Mouse (Mus musculus) MEL (cell line): ENCODE measurements around the gene Clint1.
A peak's percentile ranks its signal among the peaks of the same experiment; 100 is the strongest.

Experiments used
- BHLHE40 ChIP-seq: IDR thresholded peaks from 2 replicates; pipeline ENCODE4 v1.6.1; 2012; ENCODE audit warnings: low read depth, mild to moderate bottlenecking, inconsistent platforms, low read length, improper control_type of control experiment, borderline replicate concordance
- CHD1 ChIP-seq: IDR thresholded peaks from 2 replicates; pipeline ENCODE4 v1.6.1; 2012; ENCODE audit warnings: low read depth, mild to moderate bottlenecking, inconsistent platforms, low read length, improper control_type of control experiment
- CHD2 ChIP-seq: IDR thresholded peaks from 2 replicates; pipeline ENCODE4 v1.6.1; 2011; ENCODE audit warnings: low read length, improper control_type of control experiment
- CTCF ChIP-seq, 3 experiments: IDR thresholded peaks in 2 of 3; conservative IDR thresholded peaks in 1 of 3; 2 replicates each; pipeline ENCODE4 v1.5.1; 2011 to 2012; ENCODE audit warnings: low read length in 3 of 3, low read depth in 2 of 3, mild to moderate bottlenecking in 2 of 3, improper control_type of control experiment in 1 of 3, inconsistent platforms in 1 of 3, mixed read lengths in 1 of 3, moderate library complexity in 1 of 3; ENCODE audit not compliant: control insufficient read depth in 1 of 3, insufficient read depth in 1 of 3, poor library complexity in 1 of 3, severe bottlenecking in 1 of 3
- EP300 ChIP-seq, 2 experiments: IDR thresholded peaks; 2 replicates each; pipeline ENCODE4 v1.6.1; 2011; ENCODE audit warnings: improper control_type of control experiment in 2 of 2, low read length in 2 of 2, low read depth in 1 of 2, mild to moderate bottlenecking in 1 of 2
- ETS1 ChIP-seq: IDR thresholded peaks from 2 replicates; pipeline ENCODE4 v1.6.1; 2012; ENCODE audit warnings: low read depth, mild to moderate bottlenecking, inconsistent platforms, low read length, improper control_type of control experiment, moderate library complexity
- GATA1 ChIP-seq: IDR thresholded peaks from 2 replicates; pipeline ENCODE4 v1.6.1; 2011; ENCODE audit warnings: low read depth, low read length, improper control_type of control experiment
- HCFC1 ChIP-seq: IDR thresholded peaks from 2 replicates; pipeline ENCODE4 v1.6.1; 2012; ENCODE audit warnings: low read depth, mild to moderate bottlenecking, inconsistent platforms, low read length, improper control_type of control experiment, moderate library complexity
- MAX ChIP-seq: IDR thresholded peaks from 2 replicates; pipeline ENCODE4 v1.6.1; 2011; ENCODE audit warnings: low read length, improper control_type of control experiment
- MAZ ChIP-seq: IDR thresholded peaks from 2 replicates; pipeline ENCODE4 v1.6.1; 2012; ENCODE audit warnings: low read depth, mild to moderate bottlenecking, inconsistent platforms, low read length, improper control_type of control experiment
- POLR2A ChIP-seq, 2 experiments: IDR thresholded peaks; 2 replicates each; pipeline ENCODE4 v1.6.1; 2011 to 2012; ENCODE audit warnings: low read length in 2 of 2, mild to moderate bottlenecking in 2 of 2, control low read depth in 1 of 2, improper control_type of control experiment in 1 of 2, low read depth in 1 of 2, moderate library complexity in 1 of 2; ENCODE audit not compliant: control insufficient read depth in 1 of 2, insufficient read depth in 1 of 2, poor library complexity in 1 of 2
- ZKSCAN1 ChIP-seq: IDR thresholded peaks from 2 replicates; pipeline ENCODE4 v1.6.1; 2012; ENCODE audit warnings: low read depth, mild to moderate bottlenecking, inconsistent platforms, low read length, improper control_type of control experiment, moderate library complexity

- peak in 1 of 2 experiments; percentile 54; a peak in 1 of 4 replicates for TF ChIP-seq POLR2A (IDR thresholded peaks at IDR 0.05; ENCODE audit: control insufficient read depth in 1 of 2, insufficient read depth in 1 of 2, low read depth in 1 of 2, low read length in 2 of 2, poor library complexity in 1 of 2)
- peak; percentile 65; the same call in 1 of the 2 replicates for TF ChIP-seq BHLHE40
- TF ChIP-seq MAZ, result no peak
- TF ChIP-seq EP300 (IDR thresholded peaks at IDR 0.05; ENCODE audit: low read depth in 1 of 2, low read length in 2 of 2), result peak; percentile 92 to 93
- TF ChIP-seq CHD1, result no peak
- no peak for TF ChIP-seq CTCF (IDR thresholded peaks at IDR 0.05 in 2 of 3, conservative IDR thresholded peaks at IDR 0.05 in 1 of 3; ENCODE audit: control insufficient read depth in 1 of 3, insufficient read depth in 1 of 3, low read depth in 2 of 3, low read length in 3 of 3, poor library complexity in 1 of 3, severe bottlenecking in 1 of 3)
- peak; percentile 82; the same call in 1 of the 2 replicates for TF ChIP-seq MAX
- peak; percentile 86 for TF ChIP-seq ETS1
- 0 out of 2 replicates have a peak, but pooled peaks have one; percentile 4 for TF ChIP-seq HCFC1
- TF ChIP-seq GATA1, result peak; percentile 98
- no peak for TF ChIP-seq ZKSCAN1
- TF ChIP-seq CHD2, result no peak
Observed at GRCm38 (mm10) chr11:45805312-45805772, 46.5 kb upstream of the Clint1 start.
